Mouse (Mus musculus): ENCODE results near the gene Klhl29.

Gene Klhl29

DNA sequence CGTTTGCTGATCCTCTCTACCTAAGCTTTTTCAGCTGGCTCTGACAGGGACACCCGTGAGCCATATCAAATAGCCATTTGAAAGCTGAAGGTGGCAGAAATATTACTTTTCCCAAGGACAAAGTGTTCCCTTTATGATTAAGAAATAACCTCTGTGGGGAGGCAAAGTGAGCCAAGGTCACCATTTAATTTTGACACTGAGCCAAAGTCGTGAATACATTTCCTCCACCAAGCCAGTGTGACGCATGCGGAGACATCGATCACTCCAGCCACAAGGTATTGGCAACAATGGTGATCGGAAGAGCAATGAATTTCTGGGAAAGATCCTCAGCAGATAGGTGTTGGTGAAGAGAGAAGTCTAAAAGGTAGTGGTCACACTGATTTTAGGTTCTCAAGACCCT, 83.2 kb downstream of the Klhl29 start:
- DNase-seq, result no peak

DNA sequence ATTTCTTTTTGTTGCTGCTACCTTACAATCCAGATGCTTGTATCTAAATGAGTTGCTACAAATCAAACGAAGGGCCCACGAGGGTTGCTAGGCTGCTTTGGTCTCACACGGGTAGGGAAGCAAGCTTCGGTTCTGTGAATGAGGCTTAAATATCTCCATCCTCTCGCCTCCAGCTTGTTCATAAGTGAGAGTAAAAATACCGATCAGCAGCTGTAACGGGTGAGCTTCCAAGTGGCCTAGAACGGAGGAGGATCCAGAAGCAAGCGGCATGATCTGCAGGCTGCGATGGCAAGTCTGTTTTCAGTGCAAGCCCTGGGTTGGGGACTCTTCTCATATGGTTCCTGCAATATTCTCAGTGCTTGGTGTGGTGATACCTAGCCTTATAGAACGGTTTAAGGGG, 89.9 kb downstream of the Klhl29 start:
- no peak for DNase-seq

DNA sequence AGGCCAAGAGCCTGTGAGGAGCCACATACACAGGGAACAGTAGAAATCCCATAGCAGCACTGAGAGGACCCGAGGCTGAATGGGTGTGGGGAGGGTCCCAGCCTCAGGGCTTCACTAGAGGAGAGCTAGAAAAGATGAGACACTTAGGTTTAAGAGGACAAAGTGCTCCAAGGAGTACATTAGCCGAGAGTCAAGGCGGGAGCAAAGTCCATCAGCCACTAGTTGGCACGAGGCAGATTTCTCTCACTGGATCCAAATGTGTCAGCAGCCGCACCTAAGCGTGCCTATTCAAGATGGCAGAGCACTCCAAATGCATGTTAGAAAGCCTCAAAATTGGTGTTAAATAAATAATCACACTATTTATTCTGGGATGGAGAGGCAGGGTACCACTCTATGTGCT, 90.5 kb downstream of the Klhl29 start:
- DNase-seq, result peak; percentile 76

DNA sequence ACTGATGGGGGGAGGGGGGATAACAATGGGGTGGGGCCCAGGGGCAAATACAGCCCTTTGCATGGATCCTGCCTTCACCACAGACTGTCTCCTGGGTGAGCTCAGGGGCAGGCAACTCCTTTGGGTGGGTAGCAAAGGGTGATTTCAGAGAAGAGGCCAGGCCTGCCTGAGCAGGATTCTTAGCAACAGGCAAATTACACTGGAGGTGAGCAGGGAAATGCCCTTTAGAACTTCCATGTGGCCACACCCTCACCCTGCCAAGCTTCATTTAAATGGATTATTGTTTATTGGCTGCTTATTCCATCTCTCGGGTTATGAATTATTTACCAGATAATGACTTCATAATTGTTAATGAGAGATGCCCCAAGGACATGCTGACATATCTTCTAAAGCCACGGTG, 91.8 kb downstream of the Klhl29 start:
- no peak for DNase-seq

DNA sequence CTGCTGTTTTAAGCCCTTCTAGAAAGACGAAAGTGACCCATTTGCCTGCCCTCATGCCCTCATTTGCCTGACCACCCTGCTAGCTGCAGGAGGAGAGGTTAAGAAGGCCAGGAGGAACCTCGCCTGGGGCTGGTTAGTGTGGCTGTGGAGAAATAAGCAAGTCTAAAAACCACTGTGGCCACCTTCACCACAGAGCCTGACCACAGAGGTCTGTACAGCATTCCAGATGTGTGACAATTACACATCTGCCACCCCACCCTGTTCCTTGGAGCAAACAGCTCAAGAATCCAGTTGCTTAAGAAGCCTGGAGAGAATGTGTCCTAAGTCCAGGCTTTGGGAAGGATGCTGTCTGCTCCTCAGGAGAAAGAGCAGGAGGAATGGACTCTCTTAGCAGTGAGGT, 92.9 kb downstream of the Klhl29 start:
- DNase-seq, result no peak

DNA sequence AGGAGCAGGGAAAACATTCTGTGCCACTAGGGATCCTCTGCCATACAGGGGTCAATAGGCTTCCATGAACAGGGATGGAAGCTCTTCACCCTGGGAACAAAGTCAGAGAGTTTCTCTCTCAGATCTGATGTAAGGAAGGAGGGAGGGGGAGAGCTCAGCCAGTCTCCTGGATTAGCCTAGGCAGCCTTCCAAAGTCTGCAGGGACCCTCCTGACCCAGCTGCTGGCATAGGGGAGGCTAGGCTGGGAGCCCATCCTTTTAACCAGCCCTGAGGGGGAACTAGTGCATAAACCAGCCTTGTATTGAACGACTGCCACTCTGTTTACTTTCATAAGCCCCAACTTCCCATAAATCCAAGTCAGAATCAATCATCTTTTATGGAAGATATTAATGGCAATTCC, 95.6 kb downstream of the Klhl29 start:
- DNase-seq, result no peak

DNA sequence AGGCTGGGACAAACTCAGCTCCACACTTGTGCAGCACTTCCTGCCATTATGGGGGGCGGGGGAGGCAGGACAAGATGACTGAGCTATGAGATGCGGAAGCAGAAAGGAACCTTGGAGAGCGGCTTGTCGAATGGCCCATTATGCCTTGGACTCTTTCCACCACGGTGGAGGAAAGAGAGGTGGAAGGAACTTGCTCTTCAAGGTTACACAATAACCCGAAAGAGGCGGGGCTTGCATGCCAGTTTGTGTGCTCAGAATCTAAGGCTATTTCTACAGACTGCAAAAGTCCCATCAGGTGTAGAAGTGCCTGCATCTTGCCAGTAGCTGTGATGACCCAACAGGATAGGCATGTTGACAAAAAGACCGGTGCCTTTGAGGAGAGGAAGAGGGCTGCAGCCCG, 98.5 kb downstream of the Klhl29 start:
- DNase-seq, result peak; percentile 81

DNA sequence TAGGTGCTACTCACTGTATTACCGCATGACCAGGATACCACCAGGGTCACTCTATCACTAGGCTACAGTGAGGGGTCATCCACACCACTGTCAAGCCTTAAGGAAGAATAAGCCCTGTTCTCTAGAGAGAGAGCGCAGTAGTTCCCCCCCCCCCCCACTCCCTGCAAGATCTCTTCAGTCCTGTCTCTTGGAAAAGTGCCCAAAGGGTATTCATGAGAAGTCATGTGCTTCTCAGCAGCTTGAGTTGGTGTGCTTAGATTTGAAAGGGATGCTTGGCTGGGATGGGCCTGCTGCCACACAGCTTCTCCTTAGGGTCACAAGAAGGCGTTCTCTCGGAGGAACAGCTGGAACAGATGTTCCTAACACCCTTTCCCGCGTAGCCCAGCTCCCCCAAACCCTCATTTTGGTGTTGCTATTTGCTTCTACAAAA, 100.0 kb downstream of the Klhl29 start:
- DNase-seq, result no peak

DNA sequence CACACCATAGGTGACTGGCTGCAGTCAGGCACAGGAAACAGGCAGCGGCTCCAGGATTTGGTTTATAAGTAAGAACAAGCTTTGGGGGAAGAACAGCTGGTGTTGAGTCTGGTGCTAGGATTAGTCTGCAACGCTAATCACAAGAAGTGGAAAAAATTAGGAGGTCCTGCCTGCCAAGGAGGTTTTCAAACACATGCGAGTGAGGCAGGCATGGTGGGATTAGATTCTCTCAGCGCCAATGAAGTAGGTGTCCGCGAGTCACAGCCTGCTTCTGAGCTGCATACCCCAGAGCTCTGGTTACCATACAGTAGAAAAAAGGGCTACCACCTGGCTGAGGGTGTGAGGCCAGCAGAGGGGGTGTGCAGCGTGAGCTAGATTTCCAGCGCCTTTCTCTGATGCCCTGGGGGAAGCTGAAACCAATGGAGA, 101.0 kb downstream of the Klhl29 start:
- DNase-seq, result no peak

DNA sequence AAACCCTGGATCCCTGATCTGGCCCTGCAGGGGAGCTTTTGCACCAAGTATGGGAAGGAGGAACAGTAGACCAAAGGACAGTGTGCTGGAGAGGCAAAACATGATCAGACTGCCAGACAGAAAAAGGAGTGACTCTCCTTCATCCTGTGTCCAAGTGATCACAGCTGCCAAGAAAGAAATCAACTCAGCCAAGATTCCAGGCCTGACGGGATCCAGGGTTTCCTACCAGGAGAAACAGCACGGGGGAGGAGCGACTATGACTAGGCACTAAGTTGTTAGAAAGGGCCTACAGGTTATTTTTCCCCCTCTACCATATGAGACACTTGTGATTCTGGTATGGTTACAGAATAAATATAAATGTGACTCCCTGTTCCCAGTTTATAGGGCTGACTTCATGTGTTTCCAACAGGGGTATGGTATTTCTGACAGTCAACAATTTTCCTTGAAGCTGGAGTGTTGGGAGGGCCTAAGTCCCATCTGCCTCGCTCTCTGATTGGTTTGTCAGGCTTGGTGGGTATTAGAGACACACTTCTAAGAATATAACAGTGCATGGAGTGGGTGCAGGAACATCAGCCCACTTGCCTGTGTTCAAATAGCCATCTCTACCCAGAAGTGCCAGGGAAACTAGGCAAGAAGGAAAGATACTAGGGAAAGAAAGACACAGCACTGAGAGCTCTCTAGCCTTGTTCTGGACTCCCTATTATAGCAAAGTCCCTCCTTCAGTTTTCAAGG, 102.0 kb downstream of the Klhl29 start:
- no peak for DNase-seq

DNA sequence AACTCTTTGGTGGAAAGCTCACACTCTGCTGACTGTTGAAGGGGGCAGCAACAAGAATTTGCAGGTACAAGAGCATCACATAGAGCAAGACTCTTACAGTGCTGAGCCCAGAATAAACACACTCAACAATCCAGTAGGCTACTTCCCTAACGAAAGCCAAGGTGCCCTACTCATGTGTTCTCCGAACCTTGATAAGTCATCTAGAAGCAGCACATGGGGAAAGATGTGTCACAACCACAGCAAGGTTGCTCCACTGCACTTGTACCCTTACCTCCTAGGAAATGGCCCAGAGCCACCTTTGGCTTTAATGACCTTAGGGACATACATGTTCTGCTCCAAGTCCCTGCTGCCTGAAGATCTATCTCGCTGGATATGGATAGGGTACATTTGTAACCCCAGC, 105.0 kb downstream of the Klhl29 start:
- no peak for DNase-seq

DNA sequence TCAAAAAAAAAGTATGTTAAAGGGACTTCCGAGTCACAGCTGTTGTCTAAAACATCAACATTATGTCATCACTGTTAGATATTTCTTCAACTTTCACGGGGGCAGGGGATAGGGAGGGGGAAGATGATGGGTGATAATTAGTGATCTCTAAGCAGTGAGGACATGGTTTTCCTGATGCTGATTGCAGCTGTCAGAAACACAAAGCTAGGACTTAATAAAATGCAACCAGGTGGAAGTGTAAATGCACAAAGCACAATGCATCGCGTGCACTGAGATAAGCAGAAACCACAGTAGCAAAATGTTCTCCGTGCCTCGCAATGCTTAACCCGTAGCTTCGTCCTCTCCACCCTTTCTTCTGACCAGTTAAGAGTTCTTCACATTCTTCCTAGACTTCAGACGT, 105.5 kb downstream of the Klhl29 start:
- no peak for DNase-seq

DNA sequence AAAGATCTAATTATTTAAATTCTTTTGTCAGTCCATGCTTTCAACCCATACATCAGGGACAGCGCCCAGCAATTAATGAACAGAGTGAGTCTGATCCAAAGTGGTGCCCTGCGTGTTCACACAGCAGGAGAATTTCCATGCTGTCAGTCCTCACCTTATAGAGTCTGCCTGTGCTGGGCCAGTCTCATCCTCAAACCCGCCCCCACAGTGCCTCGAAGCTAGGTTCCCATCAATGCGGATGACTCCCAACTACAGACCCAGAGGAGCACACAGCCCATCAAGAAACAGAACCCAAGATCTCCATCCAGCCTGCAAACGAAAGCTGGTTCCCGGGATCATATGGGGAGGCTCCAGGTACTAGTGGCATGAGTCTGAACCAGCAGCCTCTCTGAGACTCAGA, 106.4 kb downstream of the Klhl29 start:
- no peak for DNase-seq

DNA sequence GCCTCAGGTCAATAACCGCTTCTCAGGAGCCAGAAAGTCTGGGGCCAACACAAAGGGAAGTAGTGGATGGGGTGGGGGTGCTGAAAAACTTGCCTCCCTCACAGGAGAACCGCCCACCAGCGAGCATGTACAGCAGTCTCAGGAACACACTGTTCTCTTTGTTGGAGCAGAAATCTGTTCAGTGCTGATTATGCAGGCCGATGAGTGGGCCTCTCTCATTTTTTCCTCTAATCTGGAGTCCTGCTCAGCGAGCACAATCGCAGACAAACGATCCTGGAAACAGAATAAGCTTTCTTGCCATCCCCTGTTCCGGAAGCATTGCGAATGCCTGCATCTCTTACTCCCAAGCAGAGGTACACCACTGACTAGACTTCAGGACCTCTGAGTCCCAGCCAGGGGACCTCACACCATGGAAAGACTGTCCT, 107.3 kb downstream of the Klhl29 start:
- DNase-seq, result no peak

DNA sequence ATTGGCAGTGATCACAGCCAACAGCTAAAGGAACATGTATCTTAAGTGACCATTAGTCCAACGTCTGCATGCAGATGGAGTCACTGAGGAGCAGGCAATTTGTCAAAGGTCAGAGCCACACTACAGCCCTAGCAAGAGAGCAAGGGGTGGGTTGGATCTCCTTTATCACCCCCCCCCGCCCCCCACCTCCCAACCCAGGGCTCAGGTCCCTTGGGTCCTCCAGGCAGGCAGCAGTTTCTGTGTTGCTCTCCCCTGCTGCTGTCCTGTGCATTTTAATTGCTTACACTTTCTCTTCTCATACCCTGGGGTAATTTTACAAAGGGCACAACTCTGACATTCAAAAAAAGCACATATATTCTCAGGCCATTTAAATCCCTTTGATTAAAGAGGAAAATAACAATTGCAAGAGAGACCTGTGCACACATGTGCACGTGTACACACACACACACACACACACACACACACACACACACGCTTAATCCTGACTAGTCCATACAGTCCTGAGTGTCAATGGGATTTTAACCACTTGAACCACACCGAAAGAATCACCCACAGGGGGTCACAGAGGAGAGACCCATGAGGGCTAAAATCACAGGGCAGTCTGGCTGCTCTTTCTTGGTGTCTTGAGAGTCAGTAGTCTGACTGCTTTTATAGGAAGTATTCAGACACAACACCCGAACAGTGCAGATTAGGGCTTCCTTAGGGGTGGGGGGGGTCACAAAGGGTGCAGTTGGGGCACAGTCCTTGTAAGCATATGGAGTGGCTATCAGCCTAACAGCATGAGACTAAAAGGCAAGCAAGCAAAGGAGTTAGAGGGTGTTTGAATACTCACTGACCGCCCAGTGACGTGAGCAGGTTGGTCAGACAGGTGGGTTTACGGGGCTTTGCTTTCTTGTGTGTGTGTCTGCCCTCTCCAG, 108.0 kb downstream of the Klhl29 start:
- no peak for DNase-seq

DNA sequence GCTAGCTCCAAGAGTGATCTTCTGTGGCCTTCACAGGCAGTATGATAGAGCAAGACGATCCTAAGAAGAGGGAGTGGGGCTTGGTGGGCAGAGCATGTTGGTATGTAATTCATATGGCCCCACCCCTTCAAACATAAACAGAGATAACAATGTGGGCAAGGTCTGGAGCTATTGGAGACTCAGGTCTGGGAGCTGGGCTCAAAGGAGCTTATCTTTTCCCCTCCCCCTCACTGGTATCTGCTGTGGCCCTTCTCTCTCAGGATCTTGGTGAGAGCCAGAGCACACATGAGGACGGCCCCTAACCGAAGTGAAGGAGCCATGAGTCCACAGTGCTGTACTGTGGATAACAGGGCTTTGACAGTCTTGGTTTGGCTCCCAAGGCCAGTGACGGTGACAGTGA, 108.7 kb downstream of the Klhl29 start:
- no peak for DNase-seq

DNA sequence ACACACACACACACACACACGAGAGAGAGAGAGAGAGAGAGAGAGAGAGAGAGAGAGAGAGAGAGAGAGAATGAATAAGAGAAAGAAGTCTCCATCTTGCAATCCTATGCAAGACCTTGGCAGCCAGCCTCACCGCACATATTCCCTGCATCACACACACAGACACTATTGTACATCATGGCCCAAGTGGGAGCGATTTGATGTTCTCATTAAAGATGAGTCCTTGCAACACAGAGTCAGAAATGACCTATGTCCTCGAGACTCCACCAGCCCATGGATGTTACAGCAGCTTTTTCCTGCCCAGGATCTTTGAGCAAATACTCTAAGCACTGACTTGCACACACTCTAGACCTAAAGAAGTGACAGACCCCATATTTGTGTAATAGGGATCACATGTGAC, 114.0 kb downstream of the Klhl29 start:
- no peak for DNase-seq

DNA sequence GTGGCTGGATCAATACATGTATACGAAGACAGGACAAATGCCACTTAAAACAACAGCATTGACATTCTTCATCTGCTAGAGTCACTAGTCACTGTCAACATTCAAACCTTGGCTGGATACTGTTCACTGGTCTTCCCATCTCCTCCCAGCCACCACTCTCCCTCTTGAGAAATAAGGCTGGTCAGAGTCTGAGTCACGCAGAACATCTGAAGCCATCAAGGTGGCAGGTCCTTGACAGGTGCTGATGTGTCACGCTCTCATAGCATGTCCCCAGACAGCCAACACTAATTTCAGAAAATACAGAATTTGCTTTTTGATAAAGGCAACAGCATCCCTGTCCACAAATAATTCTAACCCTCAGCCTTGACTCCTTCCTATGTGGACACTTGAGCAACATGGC, 116.7 kb downstream of the Klhl29 start:
- no peak for DNase-seq

DNA sequence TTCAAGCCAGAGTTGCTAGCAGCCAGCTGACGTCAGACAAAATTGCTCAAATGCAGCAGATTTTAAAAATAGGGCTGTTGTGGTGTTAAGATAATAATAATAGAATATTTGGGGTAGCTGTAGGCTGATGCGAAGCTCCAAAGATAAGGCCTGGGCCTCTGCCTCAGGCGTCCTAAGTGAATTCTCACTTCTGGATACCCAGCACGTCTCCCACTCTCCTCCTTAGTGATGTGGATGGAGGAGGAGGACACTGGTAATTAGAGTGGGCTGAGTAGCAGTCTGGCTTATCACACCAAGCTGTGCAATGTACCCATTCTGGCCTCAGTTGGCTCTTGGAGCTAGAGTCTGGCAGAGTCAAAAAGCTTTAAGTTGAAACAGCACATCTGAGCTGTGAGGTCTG, 118.3 kb downstream of the Klhl29 start:
- DNase-seq, result no peak

DNA sequence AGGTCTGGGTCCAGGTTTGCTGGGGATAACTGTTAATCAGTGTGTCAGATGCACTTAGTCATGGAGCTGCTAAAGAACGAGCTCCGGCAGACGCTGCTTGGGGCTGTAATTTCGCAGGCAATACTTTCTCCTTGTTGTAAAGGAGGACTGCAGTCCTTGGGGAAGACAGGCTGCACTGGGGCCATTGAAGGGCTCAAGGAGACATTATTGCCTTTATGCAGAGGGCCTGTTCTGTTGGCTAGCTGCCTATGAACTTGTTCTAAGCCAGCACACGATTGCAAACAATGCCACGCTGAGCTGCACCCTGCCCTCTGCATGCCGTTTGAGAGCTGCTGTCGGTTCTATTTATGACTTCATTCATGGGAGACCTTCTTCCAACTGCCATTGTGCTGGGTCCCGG, 120.4 kb downstream of the Klhl29 start:
- DNase-seq, result no peak

DNA sequence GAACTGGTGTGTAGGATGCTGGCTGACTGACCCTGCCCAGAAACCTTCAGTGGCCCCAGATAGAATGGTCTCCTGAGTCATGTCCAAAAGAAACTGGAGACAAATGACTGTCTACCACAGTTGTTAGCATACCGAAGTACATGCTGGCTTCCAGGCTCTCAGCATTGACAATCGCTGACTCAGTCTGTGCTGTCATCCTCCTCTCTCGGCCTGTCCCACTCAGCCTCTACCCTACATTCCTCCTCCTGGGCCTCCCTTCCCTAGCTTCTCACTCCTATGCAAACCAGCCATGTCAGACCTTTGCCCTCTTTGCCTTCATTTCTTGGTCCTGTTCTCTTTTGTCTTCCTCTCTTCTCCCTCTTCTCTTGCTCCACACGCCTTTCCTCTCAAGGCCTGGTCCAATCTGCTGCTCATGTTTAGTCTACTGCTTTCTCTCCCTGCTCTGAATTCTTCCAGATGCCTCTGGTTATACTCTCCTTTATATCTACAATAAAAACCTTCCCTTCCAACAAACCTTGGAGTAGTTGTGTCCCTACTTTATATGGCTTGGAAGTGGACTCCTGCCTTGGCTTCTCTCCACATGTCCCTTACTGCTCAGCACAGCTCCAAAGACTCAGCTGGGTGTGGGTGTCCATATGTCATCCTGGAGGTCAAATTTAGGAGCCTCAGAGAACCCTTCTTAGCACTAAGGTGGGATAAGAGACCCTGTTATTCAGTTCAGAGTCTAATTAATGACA, 121.1 kb downstream of the Klhl29 start:
- no peak for DNase-seq

DNA sequence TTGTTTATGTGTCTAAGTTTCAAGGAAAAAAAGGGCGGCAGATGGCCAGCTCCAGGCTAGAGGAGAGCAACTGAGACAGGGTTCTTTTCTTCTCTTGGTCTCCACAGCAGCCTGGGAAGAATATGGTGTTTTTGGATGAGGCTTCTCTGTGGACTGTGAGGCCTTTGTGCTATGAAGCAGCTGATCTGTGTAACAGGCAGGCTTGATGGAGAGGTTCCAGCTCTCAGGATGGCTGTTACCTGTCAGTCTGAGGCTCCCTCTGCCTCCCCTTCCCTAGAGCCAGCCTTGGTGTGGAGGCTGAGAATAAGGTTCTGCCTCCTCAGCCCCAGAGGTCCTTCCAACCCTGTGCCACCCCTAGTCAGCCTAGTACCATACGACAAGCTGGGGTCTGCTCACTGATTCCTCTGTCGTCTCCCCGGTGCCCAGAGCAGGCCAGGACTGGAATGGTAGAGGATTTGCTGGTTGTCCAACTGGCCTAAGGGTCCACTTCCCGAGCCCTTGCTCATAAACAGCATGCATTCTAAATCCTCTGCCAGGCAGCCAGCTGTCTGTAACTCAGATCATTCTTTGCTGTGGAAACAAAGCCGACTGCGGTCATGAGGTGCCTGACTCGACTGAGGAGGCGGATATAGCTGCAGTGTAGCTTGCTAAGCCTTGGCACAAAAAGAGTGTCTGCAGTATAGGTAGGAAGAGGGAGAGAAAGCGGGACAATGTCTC, 122.0 kb downstream of the Klhl29 start:
- DNase-seq, result no peak

DNA sequence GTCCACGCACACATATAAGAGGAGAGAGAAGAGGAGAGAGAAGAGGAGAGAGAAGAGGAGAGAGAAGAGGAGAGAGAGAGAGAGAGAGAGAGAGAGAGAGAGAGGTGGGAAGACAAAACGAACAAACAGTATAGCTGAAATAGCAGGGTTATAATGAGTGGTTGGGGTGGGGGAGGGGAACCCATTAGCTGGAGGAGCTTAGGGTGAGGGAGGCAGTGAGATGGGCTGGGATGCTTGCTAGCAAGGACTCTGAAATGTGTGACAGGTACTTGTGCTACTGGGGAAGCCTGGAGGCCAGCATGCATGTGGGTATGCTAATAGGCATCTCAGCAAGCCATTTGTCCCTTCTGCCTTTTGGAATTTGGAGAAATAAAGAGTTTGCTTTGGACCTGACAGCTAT, 122.9 kb downstream of the Klhl29 start:
- DNase-seq, result no peak

Data from kidney, adult 11 months (tissue).